Mouse (Mus musculus) left cerebral cortex, adult 18-20 months (tissue): ENCODE data around the gene Lce1m. TPM values are rescaled to one million over a fixed set of nuclear protein-coding genes. Genes with fewer than 3 reads are reported as not detected.
A peak's percentile ranks its signal among the peaks of the same experiment; 100 is the strongest.
"Not testable (repeated sequence)": the region's sequence is repeated elsewhere in the genome, so short reads cannot be mapped to it uniquely, and the experiment has no call there.

Experiments
- DNase-seq, 2 experiments: peaks; one replicate each; pipeline ENCODE4 v3.0.0; 2021 to 2022; ENCODE audit warnings: low spot score in 2 of 2, mixed read lengths in 1 of 2
- long read RNA-seq, 2 experiments: library from polyadenylated mRNA; stranded (forward); transcript quantifications; one replicate each; pipeline ENCODE4 v2.0.0; 2021
- total RNA-seq, 2 experiments: library from RNA; stranded (reverse); gene quantifications; 2 replicates each; pipeline ENCODE4 v1.2.3; 2021

Gene Lce1m
- total RNA-seq, result not detected
- long read RNA-seq, experiment 1, result 0 reads
- long read RNA-seq, experiment 2, result 0 reads

DNA sequence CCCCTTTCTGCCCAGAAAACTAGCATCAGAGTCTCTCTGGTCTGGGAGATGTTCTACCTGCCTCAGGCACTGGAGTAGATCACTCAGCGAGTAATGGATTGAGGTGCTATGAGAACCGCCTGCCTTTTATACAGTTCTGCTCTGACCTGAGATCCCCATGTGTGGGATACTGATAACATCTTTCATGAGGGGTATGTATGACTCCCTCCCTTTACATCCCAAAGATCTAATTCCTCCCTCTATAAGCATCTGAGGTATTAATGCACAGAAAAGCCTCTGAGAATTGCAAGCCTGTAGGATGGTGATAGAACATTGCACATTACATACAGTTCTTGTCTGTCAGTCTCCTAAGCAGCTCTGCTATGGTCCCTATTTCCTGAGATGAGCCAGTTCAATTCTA, at the start of gene Lce1m:
TSS of gene Lce1m (minus strand) at position 101 of the 400 bp plus-strand sequence.
- DNase-seq, result no peak

DNA sequence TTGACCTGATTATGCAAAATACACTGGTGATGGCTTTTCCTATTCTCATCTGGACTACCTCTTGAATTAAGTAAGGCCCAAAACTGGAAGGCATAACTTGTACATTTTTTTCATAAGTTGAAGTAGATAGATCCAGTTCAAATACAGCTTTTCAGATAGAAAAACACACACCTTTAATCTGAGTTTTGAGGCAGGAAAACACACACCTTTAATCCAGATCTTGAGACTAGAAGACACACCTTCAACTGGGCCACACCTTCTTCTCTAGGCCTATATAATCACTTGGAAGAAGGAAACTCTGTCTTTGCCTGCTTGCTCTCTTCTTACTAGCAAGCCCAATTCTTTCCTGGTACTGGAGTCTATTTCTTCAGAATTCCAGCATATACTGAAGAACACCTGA, 49.7 kb upstream of the Lce1m start, which contains the start of gene Gm4858:
TSS of gene Gm4858 (plus strand) at position 301 of the 400 bp plus-strand sequence.
- not testable (repeated sequence) for DNase-seq

DNA sequence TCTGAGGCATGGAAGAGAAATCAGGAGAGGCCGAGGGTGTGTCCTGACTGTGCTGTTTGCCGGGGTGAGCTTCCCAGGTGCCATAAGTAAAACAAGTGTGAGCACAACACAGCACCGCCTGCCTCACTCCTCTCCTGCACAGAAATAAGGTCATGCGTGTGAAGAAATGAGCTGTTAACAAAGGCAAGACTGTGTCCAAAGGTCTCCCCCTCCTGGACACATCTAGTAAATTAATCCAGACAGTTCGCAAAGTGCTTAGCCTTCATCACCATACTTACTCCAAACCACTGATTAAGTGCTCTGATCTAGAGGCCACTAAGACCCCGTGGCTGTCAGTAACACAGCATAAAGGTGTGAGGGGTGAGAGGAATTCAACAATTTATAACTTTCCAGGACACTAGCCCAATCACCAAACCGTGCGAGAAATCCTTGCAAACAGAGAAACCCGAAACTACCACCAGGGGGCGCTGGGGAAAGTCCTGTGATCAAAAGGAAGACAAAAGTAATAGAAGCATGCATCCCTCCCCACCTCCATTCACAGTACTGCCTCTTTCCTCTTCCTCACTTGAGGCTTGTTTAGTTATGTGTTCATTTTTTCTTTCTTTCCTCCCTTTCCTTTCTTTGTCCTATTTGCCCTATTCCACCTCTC, 34.1 kb upstream of the Lce1m start:
- peak in 1 of 2 experiments; percentile 3 for DNase-seq

DNA sequence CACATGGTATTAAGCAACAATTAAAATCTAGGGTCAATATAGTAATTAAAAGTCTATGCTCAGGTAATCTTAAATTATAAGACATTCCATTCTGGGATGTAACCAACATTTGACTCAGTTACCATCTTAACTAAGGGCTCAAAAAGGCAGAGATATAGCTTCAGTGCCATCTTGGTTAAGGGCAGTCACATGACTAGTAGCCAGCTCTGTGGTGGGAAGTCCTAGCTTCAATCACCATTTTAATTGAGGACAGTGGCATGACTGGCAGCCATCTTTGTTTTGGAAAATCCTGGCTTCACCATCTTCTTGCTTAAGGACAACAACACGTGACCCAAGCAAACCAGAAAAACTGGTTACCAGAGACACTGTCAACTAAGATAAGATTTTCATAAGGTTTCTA, 31.3 kb upstream of the Lce1m start:
- no peak for DNase-seq

DNA sequence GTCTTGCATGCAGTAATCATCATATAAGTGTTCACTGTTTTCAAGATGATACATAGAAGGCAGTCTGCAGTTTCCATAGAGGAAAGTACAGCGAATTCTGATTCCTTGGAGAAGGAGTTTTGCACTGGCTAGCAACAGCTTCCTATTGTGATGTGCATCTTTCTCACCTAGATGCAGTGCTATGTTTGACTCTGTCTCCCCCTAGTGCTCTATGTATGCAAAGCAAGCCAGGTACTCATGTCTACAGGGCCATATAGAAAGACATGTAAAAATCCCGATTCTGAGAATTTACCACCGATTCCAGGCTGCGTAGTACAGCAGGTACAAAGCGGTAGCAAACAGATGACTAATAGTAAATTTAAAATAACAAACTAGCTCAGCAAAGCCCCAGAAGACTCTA, 12.6 kb upstream of the Lce1m start:
- DNase-seq, result peak; percentile 43 to 55

DNA sequence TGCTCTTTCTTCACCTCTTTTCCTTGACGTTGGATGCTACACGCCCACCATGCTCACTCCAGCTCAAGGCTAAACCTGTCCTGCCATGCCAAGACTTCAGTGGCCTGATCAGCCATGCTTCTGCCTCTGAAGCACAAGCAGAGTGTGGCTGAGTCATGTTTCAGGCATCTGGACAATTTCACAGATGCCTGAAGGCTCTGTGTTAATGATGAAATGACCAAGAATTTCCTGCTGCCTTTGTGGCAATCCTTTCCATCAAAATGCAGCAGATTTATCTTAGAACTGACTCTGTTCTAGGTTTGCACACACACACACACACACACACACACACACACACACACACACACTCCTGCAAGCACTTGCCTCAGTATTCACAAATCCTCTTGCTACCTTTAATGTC, 6.6 kb upstream of the Lce1m start:
- DNase-seq, result no peak

DNA sequence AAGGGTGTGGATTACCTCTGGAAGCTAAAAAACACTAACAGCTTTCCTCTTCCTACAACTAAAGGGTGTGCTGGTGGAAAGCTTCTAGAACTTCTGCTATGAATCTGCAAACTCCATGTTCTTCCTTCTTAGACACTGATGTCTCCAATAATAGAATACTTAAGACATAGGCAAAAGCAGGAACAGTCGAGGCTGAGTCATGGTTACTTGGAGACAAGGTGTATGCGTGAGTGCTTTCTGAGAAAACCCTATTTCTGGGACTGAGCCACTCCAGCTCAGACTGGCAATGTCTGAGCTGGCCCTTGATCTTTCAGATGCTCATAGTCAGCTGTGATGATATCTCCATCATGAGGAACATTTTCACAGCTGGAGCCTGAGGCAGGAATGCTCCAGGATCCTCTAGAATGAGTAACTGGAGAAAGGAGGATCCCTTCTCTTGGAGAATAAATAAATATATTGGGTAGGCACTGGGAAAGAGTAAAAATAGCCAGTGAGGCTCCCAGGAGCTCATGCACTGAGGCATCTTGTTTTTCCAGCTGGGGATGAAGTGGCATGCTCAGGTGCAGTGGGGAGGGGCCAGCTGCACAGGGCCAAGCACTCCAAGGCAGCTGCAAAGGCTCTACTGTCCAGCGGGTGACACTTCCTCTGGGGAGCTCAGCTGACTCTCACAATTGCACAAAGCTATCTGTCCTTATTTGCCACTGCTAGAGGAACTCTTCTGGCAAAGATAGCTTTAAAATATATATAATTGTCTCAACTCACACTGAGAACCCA, 4.7 kb upstream of the Lce1m start:
- DNase-seq, result no peak

DNA sequence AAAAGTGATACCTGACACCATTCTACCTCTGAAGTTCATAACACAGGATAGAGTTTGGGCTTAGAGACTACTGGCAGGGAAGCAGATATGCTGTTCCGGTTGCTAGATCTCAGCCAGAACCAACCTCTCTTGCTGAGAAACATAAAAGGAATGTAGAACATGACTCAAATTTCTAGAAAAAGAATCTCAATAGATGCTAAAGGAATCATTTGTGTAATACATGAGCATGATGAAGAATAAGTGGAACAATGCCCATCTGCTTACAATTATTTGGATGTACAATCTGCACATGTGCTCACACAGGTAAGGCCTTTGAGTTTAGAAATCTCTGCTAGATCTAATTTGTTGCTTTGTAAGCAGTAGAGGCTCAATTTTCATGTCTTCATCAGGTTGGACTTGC, 2.3 kb upstream of the Lce1m start:
- no peak for DNase-seq

DNA sequence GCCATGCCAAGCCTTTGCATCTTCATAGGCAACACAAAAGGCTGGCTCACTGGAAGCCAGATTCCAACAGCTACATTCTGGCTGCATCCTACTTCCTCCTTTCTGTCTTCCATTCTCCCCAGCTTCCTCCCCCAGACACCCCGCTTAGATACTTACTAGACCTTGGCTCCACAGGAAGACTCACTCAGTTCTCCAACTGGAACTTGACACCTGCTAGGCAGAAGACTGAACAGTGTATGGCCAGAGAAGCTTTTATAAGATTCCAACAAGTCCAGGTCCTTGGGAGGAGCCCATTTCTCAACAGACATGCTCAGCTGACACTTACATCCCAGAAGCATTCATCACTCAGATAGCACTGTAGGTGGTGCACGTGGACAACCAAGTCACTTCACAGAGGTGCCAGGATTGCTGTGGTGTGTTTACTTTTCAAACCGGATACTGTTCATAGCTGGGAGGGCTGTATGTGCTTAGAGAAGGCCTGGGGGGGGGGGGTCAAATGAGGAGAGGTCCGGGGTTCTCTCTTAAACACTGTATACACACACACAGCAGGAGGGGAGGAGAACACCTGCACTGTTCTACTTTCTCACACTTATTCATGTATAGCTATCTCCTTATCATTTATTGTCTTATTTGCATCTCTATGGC, 3.3 kb downstream of the Lce1m start, which contains the start of gene Crct1:
TSS of gene Crct1 (minus strand) at position 228 of the 645 bp plus-strand sequence.
- no peak for DNase-seq

DNA sequence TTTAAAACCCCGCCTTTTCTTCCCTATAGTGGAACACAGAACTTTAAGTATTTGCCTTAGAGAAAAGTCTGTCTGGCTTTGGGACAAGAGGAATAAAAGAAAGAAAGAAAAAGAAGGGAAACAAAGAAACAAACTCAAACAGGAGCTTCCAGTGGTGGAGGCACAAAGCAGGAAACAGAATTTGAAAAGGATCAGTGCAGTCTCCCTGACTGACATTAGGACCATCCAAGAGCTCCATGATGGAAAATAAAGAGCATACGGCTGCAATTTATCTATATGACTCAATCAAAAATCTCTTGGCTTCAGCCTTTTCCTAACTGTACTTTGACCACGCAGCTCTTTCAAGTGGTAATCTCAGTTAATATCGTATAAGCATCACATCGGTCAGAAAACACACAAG, 4.0 kb downstream of the Lce1m start:
- DNase-seq, result no peak

DNA sequence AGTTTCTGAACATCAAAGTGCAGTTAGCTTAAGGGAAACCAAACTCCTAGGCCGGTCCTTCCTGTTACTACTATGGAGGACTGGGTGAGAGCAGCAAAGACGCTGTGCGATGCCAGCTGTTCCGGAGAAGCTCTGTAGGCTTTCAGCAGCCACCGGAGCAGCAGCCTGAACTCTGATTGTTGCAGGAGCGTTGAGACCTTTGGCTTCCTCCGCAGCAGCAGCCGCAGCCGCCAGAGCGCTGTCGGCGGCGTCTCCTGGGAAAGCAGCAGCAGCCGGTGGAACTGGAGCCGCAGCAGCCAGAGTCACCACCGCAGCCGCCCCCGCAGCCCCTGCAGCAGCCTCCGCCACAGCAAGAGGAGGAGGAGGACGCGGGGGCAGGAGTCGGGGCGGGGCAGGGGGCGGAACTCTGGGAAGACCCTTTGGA, 4.5 kb downstream of the Lce1m start:
- DNase-seq, result peak; percentile 38 to 66

DNA sequence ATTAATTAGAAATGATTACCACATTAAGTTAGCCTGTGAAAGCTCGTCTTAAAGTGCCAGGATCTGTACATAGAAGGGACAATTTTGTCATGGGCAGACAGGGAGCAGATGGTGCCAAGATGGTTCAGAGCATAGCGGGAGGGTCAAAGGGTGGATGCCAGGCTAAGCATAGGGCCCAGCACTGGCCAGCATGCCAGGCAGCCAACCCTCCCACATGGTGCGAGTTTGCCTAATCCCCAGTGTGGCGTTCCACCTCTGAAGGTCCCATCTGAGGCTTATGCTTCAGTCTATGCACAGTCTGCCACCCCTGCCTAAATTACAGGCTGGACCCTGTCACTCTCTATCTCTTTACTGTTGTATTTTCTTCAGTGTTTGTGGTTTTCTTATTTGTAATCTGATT, 16.0 kb downstream of the Lce1m start:
- no peak for DNase-seq

DNA sequence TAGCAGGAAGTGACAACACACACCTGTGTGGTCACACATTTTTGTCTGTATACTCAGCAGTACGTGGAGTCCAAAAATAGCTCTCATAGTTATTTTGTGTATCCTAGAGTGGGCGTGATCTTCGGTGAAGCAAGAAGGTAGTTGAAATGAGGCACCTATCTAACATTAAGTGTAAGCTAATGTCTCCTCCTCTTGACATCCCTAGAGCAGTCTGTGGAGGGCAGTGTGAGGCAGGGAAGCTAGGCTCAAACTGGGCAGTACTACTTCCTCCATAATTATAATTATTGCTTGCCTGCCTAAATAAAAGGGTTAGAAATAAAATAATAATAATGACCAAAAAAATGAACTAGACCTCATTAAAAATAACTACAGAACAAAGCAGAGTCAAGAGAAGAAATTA, 18.2 kb downstream of the Lce1m start:
- DNase-seq, result no peak

DNA sequence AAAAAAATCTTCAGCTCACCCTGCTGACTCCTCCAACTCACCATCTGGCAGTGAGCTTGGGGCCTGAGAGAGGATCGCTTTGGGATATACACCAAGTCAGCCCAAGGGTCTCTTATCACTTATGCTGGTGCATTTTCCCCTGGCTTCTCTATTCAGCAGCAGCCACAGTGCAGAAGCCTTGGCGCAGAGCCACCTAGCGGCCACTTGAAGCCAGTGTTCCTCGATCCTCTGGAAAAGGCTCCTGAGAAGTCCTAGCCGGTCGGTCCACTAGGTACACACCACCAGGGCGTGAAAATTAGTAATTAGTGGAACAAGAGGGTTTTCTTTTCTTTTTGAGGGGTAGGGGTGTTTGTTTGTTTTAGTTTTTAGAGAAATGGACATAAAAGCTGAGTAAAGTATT, 20.2 kb downstream of the Lce1m start:
- peak; percentile 79 to 83 for DNase-seq

DNA sequence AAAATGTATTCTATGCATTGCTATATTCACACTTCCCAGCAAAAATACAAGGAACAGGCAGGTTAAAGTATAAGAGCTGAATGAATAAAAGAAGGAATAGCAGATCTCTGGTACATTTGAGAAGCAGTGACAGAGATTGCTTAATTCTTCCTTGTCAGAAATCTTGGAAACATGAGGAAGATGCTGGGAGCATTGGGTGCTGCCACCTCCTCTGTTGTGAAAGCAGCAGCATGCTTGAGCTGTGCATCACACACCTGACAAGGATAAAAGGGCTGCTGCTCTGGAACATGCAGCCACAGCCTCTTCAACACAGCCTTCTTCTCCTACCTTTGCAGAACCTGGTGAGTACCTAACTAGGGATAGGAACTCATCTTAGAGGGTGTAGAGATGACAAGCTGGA, 26.9 kb downstream of the Lce1m start, which contains the start of gene Lce3f:
TSS of gene Lce3f (plus strand) at position 301 of the 400 bp plus-strand sequence.
- DNase-seq, result no peak

DNA sequence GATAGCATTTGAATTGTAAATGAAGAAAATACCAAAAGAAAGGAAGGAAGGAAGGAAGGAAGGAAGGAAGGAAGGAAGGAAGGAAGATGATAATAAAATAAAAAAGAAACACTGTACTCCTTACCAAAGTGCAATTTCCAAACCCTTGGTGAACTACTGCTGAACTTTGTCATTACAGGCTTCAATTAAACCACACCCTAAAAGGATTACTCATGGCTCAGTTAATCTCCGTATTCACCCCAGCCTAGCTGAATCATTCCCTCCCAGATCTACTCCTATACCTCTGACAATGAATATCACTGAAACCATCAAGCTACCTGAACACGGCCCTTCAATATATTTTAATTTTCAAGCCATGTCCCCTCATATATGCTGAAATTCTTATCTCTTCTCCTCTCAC, 40.4 kb downstream of the Lce1m start:
- DNase-seq, result no peak

Other genes with a start within 250 kb of the Lce1m start
- not detected for gene Lce1i, start 240.2 kb downstream of the Lce1m start, total RNA-seq
- gene Lce1j, start 228.5 kb downstream of the Lce1m start, total RNA-seq, result not detected
- gene Lce1k, start 211.2 kb downstream of the Lce1m start, total RNA-seq, result not detected
- gene Kprp, start 191.8 kb downstream of the Lce1m start, total RNA-seq, result not detected
- gene Lce1l, start 167.8 kb downstream of the Lce1m start, total RNA-seq, result not detected
- not detected for gene 2310050C09Rik, start 148.8 kb downstream of the Lce1m start, total RNA-seq
- gene Lce3a, start 92.8 kb downstream of the Lce1m start, total RNA-seq, result not detected
- not detected for gene Lce3b, start 86.1 kb downstream of the Lce1m start, total RNA-seq
- not detected for gene Lce3c, start 74.6 kb downstream of the Lce1m start, total RNA-seq
- not detected for gene Lce3d, start 61.7 kb downstream of the Lce1m start, total RNA-seq
- gene Lce3e, start 52.0 kb downstream of the Lce1m start, total RNA-seq, result not detected
- not detected for gene Lce3f, start 26.8 kb downstream of the Lce1m start, total RNA-seq
- not detected for gene Crct1, start 3.4 kb downstream of the Lce1m start, total RNA-seq
- not detected for gene Gm4858, start 49.8 kb upstream of the Lce1m start, total RNA-seq
- gene Crnn, start 125.7 kb upstream of the Lce1m start, total RNA-seq, result not detected
- gene Flg2, start 178.2 kb upstream of the Lce1m start, total RNA-seq, result not detected